Mouse (Mus musculus) splenic B cell, adult 2 months (primary cell): ENCODE data around the gene Timm10.
A peak's percentile ranks its signal among the peaks of the same experiment; 100 is the strongest.

Experiments used
- DNase-seq: peaks from one replicate; pipeline ENCODE4 v3.0.0-alpha.2; 2011; ENCODE audit warnings: low read depth, low spot score
- H3K27me3 ChIP-seq: 2 replicates; pipeline ENCODE4 v1.6.1; 2012; ENCODE audit warnings: mild to moderate bottlenecking, low read length, moderate library complexity, mixed read lengths; ENCODE audit not compliant: control insufficient read depth, poor library complexity, insufficient read depth, severe bottlenecking
- H3K36me3 ChIP-seq: 2 replicates; pipeline ENCODE4 v1.6.1; 2012; ENCODE audit warnings: mild to moderate bottlenecking, low read length, moderate library complexity, mixed read lengths; ENCODE audit not compliant: control insufficient read depth, poor library complexity, insufficient read depth, severe bottlenecking

The Timm10 gene

GRCm38 (mm10) chr2:84837817-84838592, 11.2 kb downstream of the Timm10 start:
- H3K36me3 ChIP-seq: no peaks in the 10 kb centered on the region
- DNase-seq: no peak
- no peaks in the 10 kb centered on the region for H3K27me3 ChIP-seq

GRCm38 (mm10) chr2:84838593-84838949, 11.8 kb downstream of the Timm10 start, which contains the start of gene Slc43a1:
Gene Slc43a1, plus strand, starts transcription at chr2:84838850.
- peak; percentile 8 for DNase-seq
- H3K36me3 ChIP-seq: no peaks in the 10 kb centered on the region
- H3K27me3 ChIP-seq: no peaks in the 10 kb centered on the region

- no peaks in the 10 kb centered on the region for H3K27me3 ChIP-seq
- peak; percentile 24 for DNase-seq
Observed at GRCm38 (mm10) chr2:84838993-84839980, 12.5 kb downstream of the Timm10 start.

GRCm38 (mm10) chr2:84840016-84840747, 13.4 kb downstream of the Timm10 start:
- peak; percentile 58 for DNase-seq
- no peaks in the 10 kb centered on the region for H3K36me3 ChIP-seq
- H3K27me3 ChIP-seq: no peaks in the 10 kb centered on the region

More at GRCm38 (mm10) chr2:84838993-84839980, 12.5 kb downstream of the Timm10 start:
- no peaks in the 10 kb centered on the region for H3K36me3 ChIP-seq

- no peaks in the 10 kb centered on the region for H3K36me3 ChIP-seq
- DNase-seq: no peak
- no peaks in the 10 kb centered on the region for H3K27me3 ChIP-seq
Observed at GRCm38 (mm10) chr2:84840748-84841563, 14.2 kb downstream of the Timm10 start.

- DNase-seq: no peak
- H3K36me3 ChIP-seq: no peaks in the 10 kb centered on the region
- no peaks in the 10 kb centered on the region for H3K27me3 ChIP-seq
Observed at GRCm38 (mm10) chr2:84841905-84842304, 15.1 kb downstream of the Timm10 start.

GRCm38 (mm10) chr2:84843654-84844053, 16.9 kb downstream of the Timm10 start:
- no peaks in the 10 kb centered on the region for H3K27me3 ChIP-seq
- no peak for DNase-seq

GRCm38 (mm10) chr2:84845226-84845625, 18.4 kb downstream of the Timm10 start:
- Histone ChIP-seq H3K36me3 (no peaks in the 10 kb centered on the region), H3K27me3 (no peaks in the 10 kb centered on the region)
- DNase-seq: no peak

More at GRCm38 (mm10) chr2:84843654-84844053, 16.9 kb downstream of the Timm10 start:
- H3K36me3 ChIP-seq: no peaks in the 10 kb centered on the region

- no peak for DNase-seq
Observed at GRCm38 (mm10) chr2:84850407-84851129, 23.8 kb downstream of the Timm10 start.

GRCm38 (mm10) chr2:84851130-84852040, 24.6 kb downstream of the Timm10 start:
- DNase-seq: no peak
- Histone ChIP-seq H3K27me3 (no peaks in the 10 kb centered on the region), H3K36me3 (peaks cover 2% of the 10 kb centered on the region; the same call in 1 of the 2 replicates)

More at GRCm38 (mm10) chr2:84850407-84851129, 23.8 kb downstream of the Timm10 start:
- H3K36me3 ChIP-seq: peaks cover 2% of the 10 kb centered on the region; the same call in 1 of the 2 replicates
- no peaks in the 10 kb centered on the region for H3K27me3 ChIP-seq

GRCm38 (mm10) chr2:84855732-84856131, 28.9 kb downstream of the Timm10 start:
- DNase-seq: peak; percentile 71
- Histone ChIP-seq H3K36me3 (peaks cover 2% of the 10 kb centered on the region; the same call in 1 of the 2 replicates), H3K27me3 (no peaks in the 10 kb centered on the region)

- Histone ChIP-seq H3K36me3 (no peaks in the 10 kb centered on the region), H3K27me3 (no peaks in the 10 kb centered on the region)
- no peak for DNase-seq
Observed at GRCm38 (mm10) chr2:84858551-84858950, 31.8 kb downstream of the Timm10 start.
